Mouse (Mus musculus): ENCODE measurements at regions not wholly inside any gene's neighbourhood (a gene's known extent, or its start where the extent isn't known, plus 50 kb on each side); places are given as distances from the start of the nearest gene placed in this dataset.

DNA sequence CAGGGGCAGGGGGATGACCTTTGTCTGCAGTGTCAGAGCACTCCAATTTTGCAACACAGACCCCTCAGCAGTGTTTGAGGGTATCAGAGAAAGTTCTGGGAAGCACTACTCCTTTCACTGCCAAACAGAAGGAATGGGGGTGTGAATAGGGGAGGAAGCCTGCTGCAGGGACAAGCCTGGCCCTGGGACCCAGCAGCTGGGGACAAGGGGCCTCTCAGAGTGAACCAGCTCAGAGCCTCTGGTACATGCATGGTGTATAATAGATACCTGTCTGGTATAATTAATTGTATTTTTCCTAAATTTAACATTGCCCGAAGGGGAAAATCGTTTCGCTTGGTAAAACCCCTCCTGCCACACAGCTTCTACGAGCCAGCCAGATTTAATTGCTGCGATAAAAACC lies 180.6 kb downstream of the 3110018I06Rik start:
- Histone ChIP-seq H3K4me1 (peaks cover 15% of the 10 kb centered on the region), H3K36me3 (replicated peaks) (no peaks in the 10 kb centered on the region), H3K27me3 (replicated peaks; ENCODE audit: low read depth, poor library complexity, severe bottlenecking) (no peaks in the 10 kb centered on the region), H3K4me3 (no peak overlapping the region), H3K27ac (replicated peaks) (no peak overlapping the region), H3K9me3 (no peaks in the 10 kb centered on the region)
- DNase-seq (ENCODE audit: low spot score) = no peak
- 80% methylated on average over 5 of the region's 5 CpGs for WGBS

GRCm38 (mm10) chr12:107669450-107669849 lies 181.0 kb downstream of the 3110018I06Rik start:
- WGBS = 83% methylated on average over 6 of the region's 6 CpGs
- Histone ChIP-seq H3K36me3 (replicated peaks) (no peaks in the 10 kb centered on the region), H3K4me1 (peaks cover 15% of the 10 kb centered on the region), H3K4me3 (no peak overlapping the region), H3K9me3 (no peaks in the 10 kb centered on the region), H3K27me3 (replicated peaks; ENCODE audit: low read depth, poor library complexity, severe bottlenecking) (no peaks in the 10 kb centered on the region), H3K27ac (replicated peaks) (no peak overlapping the region; the same call in 1 of the 2 replicates)
- DNase-seq (ENCODE audit: low spot score) = no peak

GRCm38 (mm10) chr12:107669910-107670309 lies 181.5 kb downstream of the 3110018I06Rik start:
- H3K27me3 ChIP-seq (replicated peaks; ENCODE audit: low read depth, poor library complexity, severe bottlenecking) = no peaks in the 10 kb centered on the region
- no peak overlapping the region for H3K4me3 ChIP-seq
- no peaks in the 10 kb centered on the region for H3K9me3 ChIP-seq
- no peak overlapping the region; the same call in 1 of the 2 replicates for H3K27ac ChIP-seq (replicated peaks)
- no peaks in the 10 kb centered on the region for H3K36me3 ChIP-seq (replicated peaks)
- 79% methylated on average over 10 of the region's 10 CpGs for WGBS
- DNase-seq (ENCODE audit: low spot score) = peak; percentile 29
- peaks cover 15% of the 10 kb centered on the region for H3K4me1 ChIP-seq

GRCm38 (mm10) chr12:107677076-107677475 lies 188.6 kb downstream of the 3110018I06Rik start:
- WGBS = 31% methylated on average over 7 of the region's 7 CpGs
- Histone ChIP-seq H3K4me1 (peaks cover 24% of the 10 kb centered on the region), H3K36me3 (replicated peaks) (no peaks in the 10 kb centered on the region), H3K27me3 (replicated peaks; ENCODE audit: low read depth, poor library complexity, severe bottlenecking) (peaks cover 3% of the 10 kb centered on the region; the same call in 1 of the 2 replicates), H3K27ac (replicated peaks) (no peak overlapping the region; the same call in 1 of the 2 replicates), H3K4me3 (no peak overlapping the region), H3K9me3 (no peaks in the 10 kb centered on the region)
- DNase-seq (ENCODE audit: low spot score) = no peak

DNA sequence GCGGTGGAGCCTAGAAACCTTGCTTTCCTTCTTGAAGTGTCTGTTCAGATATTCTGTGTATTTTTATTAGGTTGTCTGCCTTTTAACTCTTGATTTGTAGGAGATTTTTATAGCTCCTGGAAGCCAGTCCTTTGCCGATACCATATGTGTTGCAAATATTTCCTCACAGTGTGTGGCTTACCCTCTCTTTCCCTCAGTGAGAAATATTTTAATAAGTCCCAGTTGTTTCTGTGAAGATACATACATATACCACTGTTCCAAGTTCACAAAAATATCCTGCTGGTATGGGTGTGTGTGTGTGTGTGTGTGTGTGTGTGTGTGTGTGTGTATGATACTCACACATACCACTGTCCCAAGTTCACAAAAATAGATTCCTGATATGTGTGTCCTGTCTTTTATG lies 199.0 kb downstream of the 3110018I06Rik start:
- H3K27me3 ChIP-seq (replicated peaks; ENCODE audit: low read depth, poor library complexity, severe bottlenecking) = no peaks in the 10 kb centered on the region
- 86% methylated on average over 2 of the region's 2 CpGs for WGBS
- no peaks in the 10 kb centered on the region for H3K36me3 ChIP-seq (replicated peaks)
- H3K4me3 ChIP-seq = no peak overlapping the region
- H3K9me3 ChIP-seq = no peaks in the 10 kb centered on the region
- DNase-seq (ENCODE audit: low spot score) = no peak
- peaks cover 13% of the 10 kb centered on the region; the same call in 1 of the 2 replicates for H3K4me1 ChIP-seq
- 0 out of 2 replicates have a peak overlapping the region, but pooled peaks have one; percentile 44 for H3K27ac ChIP-seq (replicated peaks)

- Histone ChIP-seq H3K27me3 (replicated peaks; ENCODE audit: low read depth, poor library complexity, severe bottlenecking) (no peaks in the 10 kb centered on the region), H3K36me3 (replicated peaks) (no peaks in the 10 kb centered on the region), H3K27ac (replicated peaks) (no peak overlapping the region), H3K4me1 (peaks cover 13% of the 10 kb centered on the region; the same call in 1 of the 2 replicates), H3K9me3 (no peaks in the 10 kb centered on the region), H3K4me3 (no peak overlapping the region)
- 64% methylated on average over 7 of the region's 7 CpGs for WGBS
- no peak for DNase-seq (ENCODE audit: low spot score)
These were observed 201.0 kb downstream of the 3110018I06Rik start for GRCm38 (mm10) chr12:107689418-107689817.

DNA sequence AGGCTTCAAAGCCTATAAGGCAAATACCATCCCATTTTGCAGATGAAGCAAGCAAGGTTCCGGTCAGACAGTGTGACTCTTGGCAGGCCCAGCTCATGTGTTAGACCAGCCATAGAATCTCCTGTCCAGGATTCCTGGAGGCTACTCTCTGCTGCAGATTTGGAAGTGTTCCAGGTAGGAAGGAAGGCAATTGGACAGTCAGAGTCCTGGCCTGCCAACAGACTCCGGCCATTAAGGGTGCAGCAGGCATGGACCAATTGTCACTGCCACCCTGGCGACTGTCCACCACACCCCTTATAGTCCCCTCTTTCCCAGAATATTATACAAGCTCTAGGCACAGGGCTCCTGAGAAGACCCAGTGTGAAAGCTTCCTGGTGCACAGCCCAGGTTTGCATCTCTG lies 201.6 kb downstream of the 3110018I06Rik start:
- no peak for DNase-seq (ENCODE audit: low spot score)
- Histone ChIP-seq H3K9me3 (no peaks in the 10 kb centered on the region), H3K4me1 (peaks cover 13% of the 10 kb centered on the region; the same call in 1 of the 2 replicates), H3K4me3 (no peak overlapping the region), H3K27me3 (replicated peaks; ENCODE audit: low read depth, poor library complexity, severe bottlenecking) (no peaks in the 10 kb centered on the region), H3K27ac (replicated peaks) (no peak overlapping the region), H3K36me3 (replicated peaks) (no peaks in the 10 kb centered on the region)
- 85% methylated on average over 3 of the region's 3 CpGs for WGBS

DNA sequence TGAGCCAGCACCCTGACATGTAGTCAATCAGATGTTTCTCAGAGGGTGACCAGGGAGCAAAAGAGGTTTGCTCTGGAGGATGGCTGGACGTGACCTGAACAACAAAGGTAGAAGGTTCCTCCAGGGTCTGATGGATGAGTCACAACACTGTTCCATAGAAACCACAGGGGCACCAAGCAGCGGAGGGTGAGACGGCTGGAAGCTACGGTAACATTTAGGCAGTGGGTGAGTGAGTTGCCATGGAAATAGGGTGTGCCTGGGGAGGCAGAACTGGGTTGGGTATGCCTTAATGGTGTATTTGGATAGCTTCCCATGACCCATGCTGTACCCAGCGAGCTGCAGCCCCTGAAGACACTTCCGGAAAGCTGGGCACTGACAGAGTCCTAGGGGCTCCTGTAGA lies 205.3 kb downstream of the 3110018I06Rik start:
- DNase-seq (ENCODE audit: low spot score) = no peak
- Histone ChIP-seq H3K4me3 (no peak overlapping the region), H3K9me3 (peaks cover 5% of the 10 kb centered on the region; the same call in 1 of the 2 replicates), H3K36me3 (replicated peaks) (no peaks in the 10 kb centered on the region), H3K27me3 (replicated peaks; ENCODE audit: low read depth, poor library complexity, severe bottlenecking) (no peaks in the 10 kb centered on the region), H3K27ac (replicated peaks) (no peak overlapping the region), H3K4me1 (0 out of 2 replicates have a peak, but pooled peaks cover 4% of the 10 kb centered on the region)
- WGBS = 83% methylated on average over 6 of the region's 6 CpGs

DNA sequence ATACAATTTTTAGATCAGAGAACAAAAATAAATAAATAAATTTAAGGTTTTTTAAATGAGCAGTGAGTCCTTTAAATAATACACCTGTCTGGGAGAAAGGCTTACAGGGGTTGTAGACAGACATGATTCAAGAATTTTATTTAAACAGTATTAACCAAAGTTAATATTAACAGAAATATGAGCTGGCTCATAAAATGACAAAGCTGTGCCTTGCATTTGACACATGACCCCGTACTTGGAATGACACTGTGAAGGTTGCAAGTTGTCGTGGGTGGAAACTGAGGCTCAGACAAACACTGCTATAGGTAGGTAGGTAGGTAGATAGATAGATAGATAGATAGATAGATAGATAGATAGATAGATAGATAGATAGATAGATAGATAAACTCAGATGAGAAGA lies 206.6 kb downstream of the 3110018I06Rik start:
- Histone ChIP-seq H3K27me3 (replicated peaks; ENCODE audit: low read depth, poor library complexity, severe bottlenecking) (no peaks in the 10 kb centered on the region), H3K27ac (replicated peaks) (no peak overlapping the region), H3K9me3 (peaks cover 5% of the 10 kb centered on the region; the same call in 1 of the 2 replicates), H3K4me1 (peaks cover 7% of the 10 kb centered on the region), H3K4me3 (no peak overlapping the region), H3K36me3 (replicated peaks) (no peaks in the 10 kb centered on the region)
- 91% methylated on average over 2 of the region's 2 CpGs for WGBS
- DNase-seq (ENCODE audit: low spot score) = no peak

DNA sequence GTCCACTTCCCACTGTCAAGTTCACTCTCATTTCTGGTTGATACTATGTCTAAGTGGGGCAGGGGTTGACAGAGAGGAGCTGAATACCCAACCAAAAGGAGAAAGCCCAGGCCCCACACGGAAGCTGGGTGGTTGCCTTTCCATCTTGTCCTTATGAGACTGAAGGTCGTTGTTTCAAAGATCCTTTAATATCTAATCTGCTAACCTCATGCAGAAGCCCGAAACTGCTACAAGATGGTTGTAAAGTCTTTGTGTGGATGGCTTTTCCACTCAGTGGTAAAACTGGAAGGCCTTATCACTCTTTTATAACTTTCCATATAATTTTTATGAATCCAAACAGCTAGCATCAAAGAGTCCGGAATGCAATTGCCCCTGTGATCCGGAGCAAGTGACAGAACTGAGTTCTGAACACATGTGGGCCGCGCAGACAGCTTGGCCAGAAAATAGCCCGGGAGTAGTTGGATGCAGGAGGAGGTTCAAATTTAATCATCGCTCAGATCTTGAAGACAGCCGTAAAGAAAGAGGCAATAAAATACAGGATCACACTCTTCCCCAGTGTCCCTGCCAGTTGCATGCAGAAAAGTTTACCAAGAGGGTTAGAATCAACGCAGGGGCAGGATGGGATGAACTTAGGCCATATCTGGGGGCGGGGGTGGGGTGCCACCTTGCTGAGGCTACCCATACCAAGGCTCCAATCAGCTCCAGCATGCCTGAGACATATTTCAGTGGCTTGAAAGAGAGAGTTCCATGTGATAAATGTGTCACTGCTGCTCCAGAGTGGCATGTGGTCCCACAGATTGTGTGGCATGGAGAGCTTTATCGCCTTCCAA lies 207.2 kb downstream of the 3110018I06Rik start:
- Histone ChIP-seq H3K36me3 (replicated peaks) (no peaks in the 10 kb centered on the region), H3K4me1 (peaks cover 13% of the 10 kb centered on the region), H3K4me3 (no peak overlapping the region), H3K27ac (replicated peaks) (no peak overlapping the region), H3K27me3 (replicated peaks; ENCODE audit: low read depth, poor library complexity, severe bottlenecking) (no peaks in the 10 kb centered on the region), H3K9me3 (peaks cover 5% of the 10 kb centered on the region; the same call in 1 of the 2 replicates)
- no peak for DNase-seq (ENCODE audit: low spot score)
- WGBS = 93% methylated on average over 13 of the region's 13 CpGs

- Histone ChIP-seq H3K4me3 (no peak overlapping the region), H3K27ac (replicated peaks) (peak overlapping the region; percentile 65), H3K36me3 (replicated peaks) (no peaks in the 10 kb centered on the region), H3K9me3 (peaks cover 5% of the 10 kb centered on the region; the same call in 1 of the 2 replicates), H3K4me1 (peaks cover 30% of the 10 kb centered on the region), H3K27me3 (replicated peaks; ENCODE audit: low read depth, poor library complexity, severe bottlenecking) (no peaks in the 10 kb centered on the region)
- no peak for DNase-seq (ENCODE audit: low spot score)
- 50% methylated on average over 5 of the region's 5 CpGs for WGBS
These were observed 211.9 kb downstream of the 3110018I06Rik start for GRCm38 (mm10) chr12:107700317-107700716.

DNA sequence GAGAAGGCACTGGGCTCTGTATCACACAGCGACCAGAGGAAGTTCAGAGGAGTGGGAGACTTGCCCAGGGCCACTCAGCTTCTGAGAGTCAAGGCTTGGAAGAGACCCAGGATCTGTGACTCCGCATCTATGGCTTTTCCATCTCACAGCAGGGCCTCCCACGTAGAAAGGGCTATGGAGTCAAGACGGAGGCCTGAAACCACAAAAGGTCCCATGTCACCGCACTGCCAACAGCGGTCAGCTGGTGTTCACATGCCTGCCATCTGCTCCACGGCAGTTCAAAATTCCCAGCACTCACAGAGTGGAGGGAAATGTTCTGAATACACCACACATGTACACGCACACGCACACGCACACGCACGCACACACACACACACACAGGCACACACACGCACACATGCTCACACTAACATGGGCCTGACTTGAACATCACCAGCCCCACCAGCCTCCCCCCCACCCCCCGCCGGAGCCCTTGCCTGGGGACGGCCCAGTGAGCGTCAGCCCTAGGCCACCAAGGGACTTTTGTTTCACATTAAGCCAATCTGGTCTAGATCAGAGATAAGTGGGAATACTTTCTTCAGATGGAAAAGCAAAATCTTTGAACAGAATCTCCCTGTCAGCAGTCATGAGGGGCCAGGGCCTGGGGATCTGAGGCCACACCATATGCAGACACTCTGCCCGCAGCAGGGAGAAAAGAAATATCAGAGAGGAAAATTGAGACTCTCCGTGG lies 212.6 kb downstream of the 3110018I06Rik start:
- H3K27ac ChIP-seq (replicated peaks) = peak overlapping the region; percentile 65
- WGBS = 65% methylated on average over 19 of the region's 19 CpGs
- no peak overlapping the region for H3K4me3 ChIP-seq
- H3K27me3 ChIP-seq (replicated peaks; ENCODE audit: low read depth, poor library complexity, severe bottlenecking) = no peaks in the 10 kb centered on the region
- peaks cover 30% of the 10 kb centered on the region for H3K4me1 ChIP-seq
- DNase-seq (ENCODE audit: low spot score) = peak; percentile 50
- H3K9me3 ChIP-seq = peaks cover 5% of the 10 kb centered on the region; the same call in 1 of the 2 replicates
- H3K36me3 ChIP-seq (replicated peaks) = no peaks in the 10 kb centered on the region

All from embryonic facial prominence, embryonic 10.5 days (tissue).